Mouse (Mus musculus) heart, adult 2 months (tissue): ENCODE results near the gene D3Ertd254e.

Experiments used
- CTCF ChIP-seq: fragments of 200-600 bp; IDR thresholded peaks from 2 replicates; pipeline ENCODE4 v1.8.1; 2022; ENCODE audit warnings: antibody characterized with exemption, mild to moderate bottlenecking, moderate library complexity
- EP300 ChIP-seq: fragments of 200-500 bp; IDR thresholded peaks from 2 replicates; pipeline ENCODE4 v1.6.1; 2011; ENCODE audit warnings: low read depth, low read length, control low read depth; ENCODE audit not compliant: insufficient read depth
- POLR2A ChIP-seq: fragments of 200-500 bp; IDR thresholded peaks from 2 replicates; pipeline ENCODE4 v1.6.1; 2011; ENCODE audit warnings: mild to moderate bottlenecking, low read depth, low read length, control low read depth; ENCODE audit not compliant: insufficient read depth

GRCm38 (mm10) chr3:36171348-36171747 is 20.5 kb downstream of the D3Ertd254e start:
- TF ChIP-seq POLR2A = no peak
- no peak for TF ChIP-seq EP300
- TF ChIP-seq CTCF = no peak
